Mouse (Mus musculus) limb, embryonic 15.5 days (tissue): ENCODE data around the gene Fam69b. TPM values are rescaled to one million over a fixed set of nuclear protein-coding genes. Genes with fewer than 3 reads are reported as not detected.

Experiments
- ATAC-seq: fragments of 200-750 bp; cut with Nextera tagmentation; 2 replicates; pipeline ENCODE4 v1.8.0; 2017; ENCODE audit warnings: low read depth, moderate TSS enrichment; ENCODE audit not compliant: insufficient number of reproducible peaks, low FRiP score, low TSS enrichment
- H3K27ac ChIP-seq: fragments of 300-500 bp; sonication (generic); 2 replicates; pipeline ENCODE4 v1.5.1; 2015; ENCODE audit warnings: moderate library complexity, mild to moderate bottlenecking, inconsistent platforms
- H3K27me3 ChIP-seq: fragments of 300-500 bp; sonication (generic); 2 replicates; pipeline ENCODE4 v1.6.1; 2015; ENCODE audit warnings: inconsistent platforms
- H3K36me3 ChIP-seq: fragments of 300-500 bp; sonication (generic); 2 replicates; pipeline ENCODE4 v1.6.1; 2015; ENCODE audit warnings: inconsistent platforms
- H3K4me1 ChIP-seq: fragments of 300-500 bp; sonication (generic); 2 replicates; pipeline ENCODE4 v1.6.1; 2015; ENCODE audit warnings: inconsistent platforms
- H3K4me2 ChIP-seq: fragments of 300-500 bp; sonication (generic); 2 replicates; pipeline ENCODE4 v1.6.1; 2015; ENCODE audit warnings: mild to moderate bottlenecking, inconsistent platforms
- H3K4me3 ChIP-seq: fragments of 300-500 bp; sonication (generic); 2 replicates; pipeline ENCODE4 v1.5.1; 2015; ENCODE audit warnings: mild to moderate bottlenecking, inconsistent platforms
- H3K9ac ChIP-seq: fragments of 300-500 bp; sonication (generic); 2 replicates; pipeline ENCODE4 v1.6.1; 2015; ENCODE audit warnings: inconsistent platforms
- H3K9me3 ChIP-seq: fragments of 300-500 bp; sonication (generic); 2 replicates; pipeline ENCODE4 v1.6.1; 2016; ENCODE audit warnings: inconsistent platforms
- WGBS: fragments of 180-500 bp; shearing (Covaris S2); methylation state at CpG from one replicate; pipeline ENCODE4 v1.1.7; 2015; 5-methylcytosine and 5-hydroxymethylcytosine counted together
- polyA plus RNA-seq: library from polyadenylated mRNA; unstranded; fragments of >200 nt; fragmentation: Nextera tagmentation; extraction: Ambion mirVana; gene quantifications from 2 replicates; pipeline ENCODE4 v1.2.1, GENCODE M21; 2015

Gene Fam69b
- polyA plus RNA-seq, 1 experiment from 2014 or later = 42.8 TPM

DNA sequence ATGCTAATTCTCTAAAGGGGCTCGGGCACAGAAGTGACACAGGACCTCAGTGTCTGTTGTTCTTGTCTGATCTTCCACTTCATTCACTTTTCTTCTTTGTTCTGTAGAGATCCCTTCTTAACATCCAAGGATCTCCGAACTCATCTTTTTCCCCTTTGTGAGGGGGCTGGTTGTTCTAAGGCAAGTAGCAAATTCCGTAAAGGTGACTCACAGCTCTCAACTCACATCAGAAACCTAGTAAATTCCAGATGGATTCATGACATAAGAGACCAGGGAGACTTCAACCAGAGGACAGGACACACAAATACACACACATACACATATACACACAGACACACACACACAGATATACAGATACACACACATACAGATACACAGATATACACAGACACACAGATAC, 17.7 kb upstream of the Fam69b start:
- H3K4me2 ChIP-seq = no peak overlapping the region
- ATAC-seq = no peak
- H3K9ac ChIP-seq = no peak overlapping the region
- H3K36me3 ChIP-seq = no peaks in the 10 kb centered on the region
- H3K27ac ChIP-seq = no peak overlapping the region
- WGBS = 64% methylated on average over 3 of the region's 3 CpGs
- 0 out of 2 replicates have a peak, but pooled peaks cover 8% of the 10 kb centered on the region for H3K4me1 ChIP-seq
- no peaks in the 10 kb centered on the region for H3K27me3 ChIP-seq
- no peaks in the 10 kb centered on the region for H3K9me3 ChIP-seq
- H3K4me3 ChIP-seq = no peak overlapping the region

DNA sequence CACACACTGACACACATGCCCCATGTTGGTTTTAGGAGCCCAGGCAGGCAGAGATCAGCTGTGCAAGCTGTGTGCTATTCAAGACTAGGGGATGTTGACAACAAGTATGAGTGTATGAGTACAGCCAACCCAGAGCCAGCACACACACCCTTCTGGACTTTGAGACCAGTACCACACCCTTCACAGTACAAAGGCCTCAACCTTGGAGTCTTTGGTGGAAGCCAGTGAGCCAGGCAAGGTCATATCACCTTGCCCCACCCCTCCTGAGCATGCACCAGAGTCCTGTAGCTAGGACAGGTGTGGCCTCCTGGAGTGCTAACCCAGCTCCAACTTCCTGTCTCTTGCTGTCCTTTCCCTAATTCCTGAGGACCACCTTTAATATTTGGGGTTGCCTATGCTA, 17.2 kb upstream of the Fam69b start:
- Histone ChIP-seq H3K4me2 (no peak overlapping the region), H3K9me3 (no peaks in the 10 kb centered on the region), H3K4me1 (0 out of 2 replicates have a peak, but pooled peaks cover 8% of the 10 kb centered on the region), H3K27me3 (no peaks in the 10 kb centered on the region), H3K36me3 (no peaks in the 10 kb centered on the region), H3K9ac (no peak overlapping the region), H3K27ac (no peak overlapping the region), H3K4me3 (no peak overlapping the region)
- no peak for ATAC-seq

DNA sequence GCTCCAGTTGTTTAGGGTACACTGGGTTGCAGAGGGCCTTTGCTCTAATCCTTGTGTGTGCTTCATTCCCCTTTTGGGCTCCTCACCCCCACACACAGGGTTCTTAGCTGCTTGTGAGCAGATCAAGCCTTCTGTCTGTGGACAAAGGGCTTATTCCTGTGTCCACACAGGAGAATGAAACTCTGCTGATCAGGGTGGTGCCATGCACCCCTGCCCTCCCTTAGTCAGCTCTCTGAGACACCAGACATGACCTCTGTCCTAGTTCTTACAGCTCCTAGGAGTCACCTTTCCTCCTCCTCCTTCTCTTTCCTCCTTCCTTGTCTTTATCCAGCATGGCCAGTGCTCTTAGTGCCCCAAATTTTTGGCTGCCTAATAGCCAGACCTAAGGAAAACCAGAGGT, 16.4 kb upstream of the Fam69b start:
- Histone ChIP-seq H3K4me2 (no peak overlapping the region), H3K27ac (no peak overlapping the region), H3K9me3 (no peaks in the 10 kb centered on the region), H3K36me3 (no peaks in the 10 kb centered on the region), H3K9ac (no peak overlapping the region), H3K4me3 (no peak overlapping the region), H3K27me3 (no peaks in the 10 kb centered on the region), H3K4me1 (0 out of 2 replicates have a peak, but pooled peaks cover 8% of the 10 kb centered on the region)
- ATAC-seq = no peak

DNA sequence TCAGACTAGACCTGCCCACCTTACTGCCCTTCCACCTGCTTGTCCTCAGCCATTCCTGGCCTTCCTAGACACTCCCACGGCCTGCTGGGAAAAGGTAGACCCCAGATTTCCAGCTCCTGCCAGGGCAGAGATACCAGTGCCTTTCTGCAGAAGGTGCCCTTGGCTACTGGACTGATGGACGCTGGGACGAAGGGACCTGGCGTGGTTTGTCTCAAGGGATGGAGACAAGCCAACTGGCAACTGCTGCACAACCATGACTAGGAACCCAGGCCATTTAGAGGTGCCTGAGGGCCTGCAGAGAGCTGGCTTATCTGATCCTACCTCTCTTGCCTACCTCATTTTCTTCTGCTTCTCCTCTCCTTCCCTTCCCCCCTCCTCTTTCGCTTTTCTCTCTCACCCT, 13.4 kb upstream of the Fam69b start:
- Histone ChIP-seq H3K9me3 (no peaks in the 10 kb centered on the region), H3K27me3 (no peaks in the 10 kb centered on the region), H3K4me2 (no peak overlapping the region), H3K4me1 (no peaks in the 10 kb centered on the region), H3K4me3 (no peak overlapping the region), H3K36me3 (no peaks in the 10 kb centered on the region), H3K9ac (no peak overlapping the region), H3K27ac (no peak overlapping the region)
- whole genome bisulfite sequencing = 71% methylated on average over 5 of the region's 5 CpGs
- no peak for ATAC-seq

DNA sequence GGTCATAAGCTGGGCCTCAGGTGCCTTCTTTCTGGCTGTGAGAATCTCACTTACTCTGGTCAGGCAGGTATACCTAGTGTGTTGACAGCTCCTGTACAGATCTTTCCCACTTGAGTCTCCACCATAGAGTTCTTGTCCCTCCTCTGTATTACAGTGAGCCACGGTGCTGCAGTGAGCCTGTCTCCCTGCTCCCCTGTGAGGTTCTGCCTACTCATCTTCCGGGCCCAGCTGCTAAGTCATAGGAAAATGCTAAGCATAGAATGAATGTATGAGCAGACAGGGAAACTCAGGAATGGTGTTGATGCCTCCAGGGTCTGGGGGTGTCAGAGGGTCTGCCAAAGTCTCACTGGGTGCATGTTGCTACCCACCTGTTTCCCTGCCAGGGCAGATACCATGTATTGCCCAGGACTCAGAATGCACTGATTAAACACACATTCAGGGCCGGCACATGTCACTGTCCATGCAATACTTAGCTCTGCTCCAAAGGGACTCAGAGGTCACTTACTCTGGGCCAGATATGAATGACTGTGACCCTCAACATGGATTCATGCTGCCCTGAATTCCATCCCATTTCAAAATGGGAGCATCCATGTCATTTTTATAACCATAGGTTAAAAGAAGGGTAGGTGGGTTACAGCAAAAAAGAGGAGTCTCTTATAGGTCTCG, 12.7 kb upstream of the Fam69b start:
- Histone ChIP-seq H3K9me3 (no peaks in the 10 kb centered on the region), H3K4me3 (no peak overlapping the region), H3K9ac (no peak overlapping the region), H3K27ac (no peak overlapping the region), H3K4me2 (no peak overlapping the region), H3K27me3 (no peaks in the 10 kb centered on the region), H3K36me3 (no peaks in the 10 kb centered on the region), H3K4me1 (no peaks in the 10 kb centered on the region)
- ATAC-seq = no peak
- 70% methylated on average over 4 of the region's 4 CpGs for WGBS

DNA sequence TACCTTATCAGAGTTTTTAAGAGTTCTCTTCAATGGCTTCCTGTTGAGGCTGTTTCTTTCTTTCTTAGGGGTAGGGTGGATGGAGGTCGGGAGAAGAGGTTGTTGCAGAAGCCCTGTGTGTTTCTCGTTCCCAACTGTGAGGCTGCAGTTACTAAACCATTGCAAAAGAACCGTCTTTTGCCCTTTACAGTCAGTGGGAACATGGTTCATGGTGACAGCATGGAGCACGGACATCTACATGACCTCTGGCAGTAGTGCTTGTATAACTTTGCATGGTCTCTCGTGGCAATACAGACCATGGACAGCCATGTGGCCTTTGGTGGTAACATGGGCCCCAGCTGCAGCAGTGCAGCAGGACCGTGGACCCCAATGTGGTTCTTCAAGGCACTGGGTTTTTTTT, 10.9 kb upstream of the Fam69b start:
- H3K9me3 ChIP-seq = no peaks in the 10 kb centered on the region
- ATAC-seq = no peak
- no peak overlapping the region for H3K27ac ChIP-seq
- H3K9ac ChIP-seq = no peak overlapping the region
- H3K36me3 ChIP-seq = no peaks in the 10 kb centered on the region
- no peak overlapping the region for H3K4me2 ChIP-seq
- no peaks in the 10 kb centered on the region for H3K27me3 ChIP-seq
- 70% methylated on average over 6 of the region's 6 CpGs for WGBS
- no peaks in the 10 kb centered on the region for H3K4me1 ChIP-seq
- no peak overlapping the region for H3K4me3 ChIP-seq

DNA sequence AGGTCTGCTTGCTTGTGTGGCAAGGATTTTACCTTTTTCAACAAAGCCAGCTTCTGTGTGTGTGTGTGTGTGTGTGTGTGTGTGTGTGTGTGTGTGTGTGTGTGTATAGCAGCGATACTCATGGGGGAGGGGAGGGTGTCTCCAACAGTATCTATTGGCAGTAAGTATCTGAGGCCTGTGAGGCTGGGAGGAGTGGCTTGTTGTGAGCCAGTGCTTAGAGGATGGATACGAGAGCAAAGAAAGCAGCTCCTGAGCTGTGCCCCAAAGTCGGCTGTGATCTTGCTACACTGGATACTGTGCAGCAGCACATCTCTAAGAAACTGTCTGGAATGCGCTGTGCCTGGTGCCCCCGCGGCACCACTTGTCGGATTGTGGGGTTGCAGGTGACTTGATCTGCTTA, 10.3 kb upstream of the Fam69b start:
- Histone ChIP-seq H3K27ac (no peak overlapping the region), H3K9ac (no peak overlapping the region), H3K4me3 (no peak overlapping the region), H3K36me3 (no peaks in the 10 kb centered on the region), H3K9me3 (no peaks in the 10 kb centered on the region), H3K4me1 (no peaks in the 10 kb centered on the region), H3K27me3 (no peaks in the 10 kb centered on the region), H3K4me2 (no peak overlapping the region)
- ATAC-seq = no peak
- 49% methylated on average over 7 of the region's 7 CpGs for WGBS

DNA sequence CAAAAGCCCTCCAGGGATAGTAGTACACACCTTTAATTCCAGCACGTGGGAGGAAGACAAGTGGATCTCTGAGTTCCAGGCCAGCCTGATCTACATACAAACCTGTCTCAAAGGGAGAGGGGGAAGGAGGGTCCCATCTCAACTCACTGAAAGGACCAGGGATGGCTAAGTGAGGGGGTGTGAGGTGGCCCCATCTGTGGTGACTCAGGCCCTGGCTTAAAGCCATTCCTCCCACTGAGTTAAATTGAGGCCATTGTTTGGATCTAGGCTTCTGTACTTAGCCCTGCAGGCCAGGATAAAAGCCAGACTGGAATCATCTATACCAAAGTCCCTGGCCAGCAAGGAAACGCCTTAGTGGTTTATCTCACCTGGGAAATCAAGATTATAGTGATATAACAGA, 7.0 kb upstream of the Fam69b start:
- WGBS = 32% methylated on average over 2 of the region's 2 CpGs
- ATAC-seq = no peak
- Histone ChIP-seq H3K36me3 (no peaks in the 10 kb centered on the region), H3K4me2 (no peak overlapping the region), H3K4me3 (no peak overlapping the region), H3K4me1 (no peaks in the 10 kb centered on the region), H3K9me3 (no peaks in the 10 kb centered on the region), H3K9ac (no peak overlapping the region), H3K27me3 (no peaks in the 10 kb centered on the region), H3K27ac (no peak overlapping the region)

DNA sequence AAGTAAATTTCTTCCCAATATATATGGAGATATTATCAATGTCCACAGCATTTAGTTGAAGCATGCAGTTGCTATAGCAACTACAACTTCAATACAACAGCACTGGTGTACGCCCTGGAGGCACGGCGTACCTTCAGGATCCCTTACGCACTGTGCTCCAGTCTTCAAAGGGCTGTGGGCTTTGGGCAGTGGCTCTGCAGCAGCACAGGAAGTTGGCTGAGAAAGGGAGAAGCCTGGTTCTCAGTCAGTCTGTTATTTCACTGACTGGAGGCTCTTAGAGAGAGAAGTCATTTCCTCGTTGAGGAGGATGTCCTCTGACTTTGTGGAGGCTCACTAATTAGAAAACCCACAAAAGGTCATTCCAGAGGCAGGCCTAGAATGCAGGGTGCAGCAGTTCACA, 5.3 kb upstream of the Fam69b start:
- H3K27me3 ChIP-seq = no peaks in the 10 kb centered on the region
- WGBS = 48% methylated on average over 5 of the region's 5 CpGs
- no peak overlapping the region for H3K4me2 ChIP-seq
- H3K9ac ChIP-seq = no peak overlapping the region
- no peaks in the 10 kb centered on the region for H3K9me3 ChIP-seq
- no peaks in the 10 kb centered on the region for H3K36me3 ChIP-seq
- H3K27ac ChIP-seq = no peak overlapping the region
- no peak overlapping the region for H3K4me3 ChIP-seq
- ATAC-seq = no peak
- H3K4me1 ChIP-seq = peaks cover 6% of the 10 kb centered on the region

DNA sequence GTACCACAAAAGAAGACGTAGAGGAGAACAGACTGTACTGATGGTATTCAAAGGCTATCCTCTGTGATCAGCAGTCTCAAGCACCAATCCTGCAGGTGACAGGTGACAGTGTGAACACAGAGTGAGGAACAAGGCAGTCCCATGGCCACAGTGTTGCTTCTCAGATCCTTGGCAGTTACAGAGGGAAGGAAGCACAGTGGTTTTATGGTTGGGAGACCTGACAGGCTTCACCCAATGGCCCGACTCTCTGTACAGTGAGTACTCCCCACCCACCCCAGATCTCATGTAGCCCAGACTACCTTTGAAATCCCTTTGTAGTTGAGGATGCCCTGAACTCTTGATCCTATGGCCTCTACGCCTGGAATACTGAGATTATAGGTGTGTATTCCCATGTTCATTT, 2.8 kb upstream of the Fam69b start:
- WGBS = 82% methylated on average over 3 of the region's 3 CpGs
- no peak for ATAC-seq

DNA sequence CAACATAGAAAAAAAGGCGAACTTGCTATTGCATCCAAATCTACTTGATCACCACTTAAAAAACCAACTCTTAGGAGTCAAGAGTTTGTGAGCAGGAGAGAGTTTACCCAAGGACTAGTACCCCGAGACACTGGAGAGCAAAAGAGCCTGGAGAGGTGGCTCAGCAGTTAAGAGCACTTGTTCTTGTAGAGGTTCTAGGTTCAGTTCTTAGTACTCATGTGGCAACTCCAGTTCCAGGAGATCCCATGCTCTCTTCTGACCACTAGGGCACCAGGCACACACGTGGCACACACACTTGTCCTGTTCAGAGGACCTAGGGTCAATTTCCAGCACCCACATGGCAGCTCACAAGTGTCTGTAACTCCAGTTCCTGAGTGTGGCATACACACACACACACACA, 2.2 kb upstream of the Fam69b start:
- no peak overlapping the region for H3K4me3 ChIP-seq
- no peak for ATAC-seq
- no peaks in the 10 kb centered on the region for H3K9me3 ChIP-seq
- WGBS = 69% methylated on average over 3 of the region's 3 CpGs
- H3K4me1 ChIP-seq = peaks cover 34% of the 10 kb centered on the region
- H3K9ac ChIP-seq = no peak overlapping the region
- no peaks in the 10 kb centered on the region for H3K36me3 ChIP-seq
- H3K27ac ChIP-seq = no peak overlapping the region
- H3K27me3 ChIP-seq = no peaks in the 10 kb centered on the region
- no peak overlapping the region for H3K4me2 ChIP-seq

More for the DNA sequence above, 2.8 kb upstream of the Fam69b start:
- Histone ChIP-seq H3K4me3 (no peak overlapping the region), H3K27me3 (no peaks in the 10 kb centered on the region), H3K36me3 (no peaks in the 10 kb centered on the region), H3K9me3 (no peaks in the 10 kb centered on the region), H3K27ac (no peak overlapping the region), H3K4me1 (peaks cover 28% of the 10 kb centered on the region), H3K4me2 (no peak overlapping the region), H3K9ac (no peak overlapping the region)

DNA sequence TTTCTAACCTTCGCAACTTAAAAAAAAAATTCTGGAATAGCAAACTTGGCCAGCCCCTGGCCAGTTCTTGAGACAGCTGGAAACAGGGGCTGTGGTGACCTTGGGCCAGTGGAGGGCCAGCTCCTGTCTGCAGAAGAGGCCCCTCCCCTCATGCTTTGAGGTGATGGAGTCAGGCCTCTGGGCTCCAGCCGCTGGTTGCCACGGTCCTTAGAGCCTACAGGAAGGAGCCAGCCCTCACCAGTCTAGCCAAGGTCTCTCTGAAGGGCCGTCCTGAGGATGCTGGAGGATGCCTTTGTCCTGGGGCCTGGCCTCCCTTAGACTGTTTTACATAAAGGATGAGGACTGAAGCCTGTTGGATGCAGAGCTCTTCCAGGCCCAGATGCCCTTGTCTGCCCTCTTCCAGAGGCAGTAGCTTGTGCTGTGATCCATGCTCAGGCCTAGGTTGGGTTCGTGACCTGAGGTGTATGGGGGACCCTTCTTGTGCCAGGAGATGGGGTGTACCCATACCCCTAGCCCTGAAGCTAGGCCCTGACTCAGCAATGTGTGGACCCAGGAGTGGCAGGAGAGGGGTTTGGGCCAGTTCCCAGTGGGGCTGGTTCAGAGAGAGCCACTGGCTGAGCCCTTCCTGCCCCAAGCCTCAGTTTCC, 658 bp downstream of the Fam69b start:
- H3K4me3 ChIP-seq = peak overlapping the region; percentile 78
- peaks cover 5% of the 10 kb centered on the region; the same call in 1 of the 2 replicates for H3K36me3 ChIP-seq
- H3K9ac ChIP-seq = peak overlapping the region; percentile 93
- H3K9me3 ChIP-seq = no peaks in the 10 kb centered on the region
- peak; percentile 33; the same call in 1 of the 2 replicates for ATAC-seq
- H3K4me2 ChIP-seq = peak overlapping the region; percentile 91
- H3K27ac ChIP-seq = peak overlapping the region; percentile 47; the same call in 1 of the 2 replicates
- WGBS = 19% methylated on average over 5 of the region's 5 CpGs
- peaks cover 34% of the 10 kb centered on the region for H3K4me1 ChIP-seq
- H3K27me3 ChIP-seq = no peaks in the 10 kb centered on the region
